Mouse (Mus musculus) MEL (cell line): ENCODE data around the gene Dact1.

Experiments used
- CHD2 ChIP-seq: IDR thresholded peaks from 2 replicates; pipeline ENCODE4 v1.6.1; 2011; ENCODE audit warnings: low read length, improper control_type of control experiment
- CTCF ChIP-seq, 3 experiments: IDR thresholded peaks in 2 of 3; conservative IDR thresholded peaks in 1 of 3; 2 replicates each; pipeline ENCODE4 v1.5.1; 2011 to 2012; ENCODE audit warnings: low read length in 3 of 3, low read depth in 2 of 3, mild to moderate bottlenecking in 2 of 3, improper control_type of control experiment in 1 of 3, inconsistent platforms in 1 of 3, mixed read lengths in 1 of 3, moderate library complexity in 1 of 3; ENCODE audit not compliant: control insufficient read depth in 1 of 3, insufficient read depth in 1 of 3, poor library complexity in 1 of 3, severe bottlenecking in 1 of 3
- EP300 ChIP-seq, 2 experiments: IDR thresholded peaks; 2 replicates each; pipeline ENCODE4 v1.6.1; 2011; ENCODE audit warnings: improper control_type of control experiment in 2 of 2, low read length in 2 of 2, low read depth in 1 of 2, mild to moderate bottlenecking in 1 of 2
- ETS1 ChIP-seq: IDR thresholded peaks from 2 replicates; pipeline ENCODE4 v1.6.1; 2012; ENCODE audit warnings: low read depth, mild to moderate bottlenecking, inconsistent platforms, low read length, improper control_type of control experiment, moderate library complexity
- MYC ChIP-seq: IDR thresholded peaks from 2 replicates; pipeline ENCODE4 v1.6.1; 2011; ENCODE audit warnings: low read depth, mild to moderate bottlenecking, low read length, improper control_type of control experiment, moderate library complexity
- POLR2A ChIP-seq, 2 experiments: IDR thresholded peaks; 2 replicates each; pipeline ENCODE4 v1.6.1; 2011 to 2012; ENCODE audit warnings: low read length in 2 of 2, mild to moderate bottlenecking in 2 of 2, control low read depth in 1 of 2, improper control_type of control experiment in 1 of 2, low read depth in 1 of 2, moderate library complexity in 1 of 2; ENCODE audit not compliant: control insufficient read depth in 1 of 2, insufficient read depth in 1 of 2, poor library complexity in 1 of 2
- POLR2AphosphoS5 ChIP-seq: IDR thresholded peaks from 2 replicates; pipeline ENCODE4 v1.6.1; 2012; ENCODE audit warnings: low read depth, borderline replicate concordance, mild to moderate bottlenecking, inconsistent platforms, low read length, moderate library complexity, mixed read lengths
- RAD21 ChIP-seq: IDR thresholded peaks from 2 replicates; pipeline ENCODE4 v1.6.1; 2011; ENCODE audit warnings: mild to moderate bottlenecking, low read depth, low read length, improper control_type of control experiment
- SIN3A ChIP-seq: IDR thresholded peaks from 2 replicates; pipeline ENCODE4 v1.6.1; 2012; ENCODE audit warnings: low read length, improper control_type of control experiment, inconsistent platforms
- SMC3 ChIP-seq: IDR thresholded peaks from 2 replicates; pipeline ENCODE4 v1.6.1; 2011; ENCODE audit warnings: low read depth, low read length, improper control_type of control experiment
- USF1 ChIP-seq: IDR thresholded peaks from 2 replicates; pipeline ENCODE4 v1.6.1; 2014; ENCODE audit warnings: low read depth, mild to moderate bottlenecking, inconsistent platforms, low read length, improper control_type of control experiment, moderate library complexity
- USF2 ChIP-seq, 2 experiments: IDR thresholded peaks; 2 replicates each; pipeline ENCODE4 v1.6.1; 2011 to 2012; ENCODE audit warnings: improper control_type of control experiment in 2 of 2, low read length in 2 of 2, borderline replicate concordance in 1 of 2, inconsistent platforms in 1 of 2, low read depth in 1 of 2, mild to moderate bottlenecking in 1 of 2; ENCODE audit not compliant: insufficient read depth in 1 of 2
- ZC3H11A ChIP-seq: IDR thresholded peaks from 2 replicates; pipeline ENCODE4 v1.6.1; 2012; ENCODE audit warnings: low read depth, mild to moderate bottlenecking, inconsistent platforms, low read length, improper control_type of control experiment
- ZNF384 ChIP-seq: IDR thresholded peaks from 2 replicates; pipeline ENCODE4 v1.6.1; 2012; ENCODE audit warnings: low read depth, mild to moderate bottlenecking, inconsistent platforms, low read length, improper control_type of control experiment

DNA sequence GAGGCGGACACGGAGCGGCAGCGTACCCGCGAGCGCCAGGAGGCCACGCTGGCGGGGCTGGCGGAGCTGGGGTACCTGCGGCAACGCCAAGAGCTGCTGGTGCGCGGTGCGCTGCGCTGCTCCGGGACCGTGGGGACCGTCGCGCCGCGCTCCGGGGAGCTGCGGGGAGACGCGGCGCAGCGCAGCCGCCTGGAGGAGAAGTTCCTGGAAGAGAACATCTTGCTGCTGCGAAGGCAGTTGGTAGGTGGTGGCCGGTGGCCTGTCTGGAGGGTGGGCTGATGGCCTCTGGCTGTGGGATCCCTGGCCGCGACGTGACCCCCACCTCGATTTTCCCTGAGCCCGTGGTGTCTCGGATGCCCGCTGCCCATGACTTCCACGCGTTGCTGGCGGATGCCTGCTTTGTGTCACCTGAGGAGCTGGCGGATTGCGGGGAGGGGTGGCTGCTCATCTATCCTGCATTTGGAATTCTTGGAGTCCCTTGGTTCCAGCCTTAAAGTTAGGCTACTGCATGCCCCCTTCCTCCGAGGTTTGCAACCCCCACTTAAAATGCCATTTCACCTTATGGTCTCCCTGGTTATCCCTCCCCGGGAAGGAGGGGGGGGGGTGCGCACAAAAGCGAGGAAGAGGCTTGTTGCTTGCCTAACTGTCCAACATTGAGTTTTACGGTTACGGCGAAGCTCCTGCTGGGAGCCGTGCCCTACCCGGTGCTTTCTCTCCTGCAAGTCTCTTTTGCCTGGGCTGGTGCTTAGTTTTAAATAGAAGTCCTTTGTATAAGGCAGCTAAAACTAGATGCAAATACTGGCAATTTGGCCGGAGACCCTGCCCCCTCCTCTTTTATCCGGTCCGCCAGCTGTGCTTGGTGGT lies 616 bp downstream of the Dact1 start:
- TF ChIP-seq SIN3A (no peak), POLR2A (IDR thresholded peaks at IDR 0.05; ENCODE audit: control insufficient read depth in 1 of 2, insufficient read depth in 1 of 2, low read depth in 1 of 2, low read length in 2 of 2, poor library complexity in 1 of 2) (no peak), CTCF (IDR thresholded peaks at IDR 0.05 in 2 of 3, conservative IDR thresholded peaks at IDR 0.05 in 1 of 3; ENCODE audit: control insufficient read depth in 1 of 3, insufficient read depth in 1 of 3, low read depth in 2 of 3, low read length in 3 of 3, poor library complexity in 1 of 3, severe bottlenecking in 1 of 3) (no peak), RAD21 (no peak), MYC (no peak), EP300 (IDR thresholded peaks at IDR 0.05; ENCODE audit: low read depth in 1 of 2, low read length in 2 of 2) (no peak), POLR2AphosphoS5 (no peak), USF2 (IDR thresholded peaks at IDR 0.05; ENCODE audit: borderline replicate concordance in 1 of 2, insufficient read depth in 1 of 2, low read depth in 1 of 2, low read length in 2 of 2) (no peak), ETS1 (no peak), ZNF384 (no peak), SMC3 (no peak), ZC3H11A (no peak), USF1 (no peak), CHD2 (no peak)
